Mouse (Mus musculus) cortical plate, adult 2 months (tissue): ENCODE data around the gene Cyp2j12.

Experiments
- CTCF ChIP-seq: fragments of 200-500 bp; IDR thresholded peaks from 2 replicates; pipeline ENCODE4 v1.5.1; 2011; ENCODE audit warnings: mild to moderate bottlenecking, control low read depth, low read length; ENCODE audit not compliant: insufficient read depth; ENCODE audit errors: extremely low read depth
- POLR2A ChIP-seq: fragments of 200-500 bp; IDR thresholded peaks from 2 replicates; pipeline ENCODE4 v1.6.1; 2011; ENCODE audit warnings: mild to moderate bottlenecking, low read length, control low read depth; ENCODE audit not compliant: insufficient read depth; ENCODE audit errors: extremely low read depth

GRCm38 (mm10) chr4:96062045-96062444 is 78.9 kb downstream of the Cyp2j12 start:
- TF ChIP-seq CTCF: no peak
- TF ChIP-seq POLR2A: no peak
